Mouse (Mus musculus) thymus, postnatal 0 days (tissue): Measurements from ENCODE around the gene Trmo. TPM values are rescaled to one million over a fixed set of nuclear protein-coding genes. Genes with fewer than 3 reads are reported as not detected.

ENCODE experiments used
- DNase-seq: peaks from one replicate; pipeline ENCODE4 v3.0.0-alpha.2; 2015; ENCODE audit warnings: low spot score
- polyA plus RNA-seq: library from polyadenylated mRNA; unstranded; fragments of >200 nt; fragmentation: Nextera tagmentation; extraction: Ambion mirVana; gene quantifications from 2 replicates; pipeline ENCODE4 v1.2.1, GENCODE M21; 2015

Gene Trmo
- polyA plus RNA-seq, 1 experiment from 2014 or later: 19.9 TPM

DNA sequence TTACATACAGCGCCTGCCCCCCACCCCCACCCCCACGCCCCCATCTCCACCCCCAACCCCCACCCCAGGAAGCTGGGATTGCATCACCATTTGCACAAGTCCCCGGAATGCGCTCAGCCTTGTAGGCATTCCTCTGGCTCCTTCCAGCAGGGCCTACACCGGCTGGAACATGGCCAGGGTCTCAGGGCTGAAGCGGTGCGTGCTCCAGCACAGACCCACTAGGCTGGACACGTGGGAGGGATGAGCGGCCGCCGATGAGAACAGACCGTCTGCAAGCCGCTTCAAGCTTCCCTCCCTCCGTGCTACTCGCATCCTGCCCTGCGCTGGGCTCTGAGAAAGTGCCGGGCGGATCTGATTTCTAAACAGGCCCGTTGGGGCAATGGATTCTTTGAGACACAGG, 18.2 kb downstream of the Trmo start:
- no peak for DNase-seq

DNA sequence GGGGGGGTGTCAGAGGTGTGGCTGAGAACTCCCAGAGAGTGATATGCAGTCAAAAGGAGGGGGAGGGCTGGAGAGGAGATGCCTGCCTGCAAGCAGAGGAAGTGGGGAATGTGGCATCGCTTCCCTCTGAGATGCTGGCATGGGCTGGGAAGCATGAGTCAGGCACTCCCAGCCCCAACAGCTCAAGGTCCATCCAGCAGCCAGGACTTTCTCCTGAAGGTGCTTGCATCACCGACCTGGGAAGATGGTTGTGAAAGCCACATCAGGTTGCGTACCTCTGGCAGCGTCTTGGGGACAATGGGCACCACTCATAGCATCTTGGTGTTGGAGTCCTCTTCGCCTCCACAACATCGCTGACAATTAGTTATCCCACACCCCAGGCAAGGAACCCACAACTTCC, 18.8 kb downstream of the Trmo start:
- no peak for DNase-seq

DNA sequence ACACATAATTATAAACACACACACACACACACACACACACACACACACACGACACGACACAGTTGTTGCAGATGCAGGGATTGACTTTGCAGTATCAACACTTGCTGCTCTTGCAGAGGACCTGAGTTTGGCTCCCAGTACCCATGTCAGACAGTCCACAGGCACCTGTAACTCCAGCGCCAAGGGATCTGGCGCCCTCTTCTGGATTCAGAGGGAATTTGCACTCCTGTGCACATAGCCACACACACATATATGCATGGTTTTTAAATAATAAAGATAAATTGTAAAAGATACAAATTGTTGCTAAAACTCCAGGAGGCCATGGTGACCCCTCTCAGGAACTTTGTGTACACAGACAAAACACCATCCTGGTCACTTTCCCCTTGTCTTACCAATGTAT, 20.2 kb downstream of the Trmo start:
- DNase-seq: no peak

DNA sequence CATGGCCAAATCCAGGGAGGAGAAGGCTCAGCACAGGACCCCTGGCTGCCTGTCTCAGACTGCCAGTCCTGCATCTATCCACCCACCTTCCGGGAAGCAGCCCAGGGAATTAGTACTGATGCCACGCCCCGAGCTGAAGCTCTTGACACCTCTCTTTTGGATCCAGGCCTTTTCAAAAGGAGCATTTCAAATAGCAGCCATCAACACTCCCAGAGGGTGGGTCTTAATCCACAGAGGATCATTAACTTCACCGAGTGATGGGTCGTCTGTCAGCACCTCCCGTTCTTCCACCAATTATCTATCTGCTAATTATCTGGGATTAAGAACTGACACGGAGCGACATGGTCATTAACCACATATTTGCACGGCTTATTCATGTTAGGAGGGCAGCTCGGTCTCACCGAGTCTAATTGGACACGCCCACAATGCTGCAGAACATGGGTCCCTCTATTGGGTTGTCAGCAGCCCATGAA, 21.7 kb downstream of the Trmo start:
- DNase-seq: no peak

DNA sequence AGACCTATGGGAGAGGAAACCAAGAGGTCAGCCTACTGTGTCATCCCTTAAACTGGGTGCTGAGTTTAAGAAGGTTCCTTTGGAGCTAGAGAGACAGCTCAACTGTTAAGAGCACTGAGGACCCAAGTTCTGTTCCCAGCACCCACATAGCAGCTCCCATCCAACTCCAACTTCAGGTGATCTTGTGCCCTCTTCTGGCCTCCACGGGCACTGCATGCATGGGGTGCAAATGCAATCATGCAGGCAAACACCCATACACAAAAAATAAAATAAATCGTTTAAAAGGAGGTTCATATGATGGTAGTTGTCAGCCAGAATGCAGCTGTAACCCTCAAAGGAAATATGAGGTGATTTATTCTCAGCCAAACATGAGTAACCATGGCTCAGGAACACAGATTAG, 24.9 kb downstream of the Trmo start:
- DNase-seq: no peak

DNA sequence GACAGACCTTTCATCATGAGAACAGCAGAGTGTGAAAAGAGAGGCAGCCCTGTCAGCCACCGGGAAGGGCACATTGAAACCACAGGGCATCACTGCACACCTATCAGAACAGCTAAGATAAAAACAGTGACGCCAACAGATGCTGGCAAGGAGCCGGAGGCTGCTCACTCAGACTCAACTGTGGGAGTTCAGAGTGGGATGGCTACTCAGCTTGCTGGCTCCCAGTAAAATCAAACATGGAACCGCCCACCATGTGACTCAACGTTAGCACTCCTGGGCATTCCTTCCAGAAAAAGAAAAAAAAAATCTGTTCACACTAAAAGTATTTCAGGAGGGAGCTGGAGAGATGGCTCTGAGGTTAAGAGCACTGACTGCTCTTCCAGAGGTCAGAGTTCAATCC, 28.0 kb downstream of the Trmo start:
- DNase-seq: no peak

DNA sequence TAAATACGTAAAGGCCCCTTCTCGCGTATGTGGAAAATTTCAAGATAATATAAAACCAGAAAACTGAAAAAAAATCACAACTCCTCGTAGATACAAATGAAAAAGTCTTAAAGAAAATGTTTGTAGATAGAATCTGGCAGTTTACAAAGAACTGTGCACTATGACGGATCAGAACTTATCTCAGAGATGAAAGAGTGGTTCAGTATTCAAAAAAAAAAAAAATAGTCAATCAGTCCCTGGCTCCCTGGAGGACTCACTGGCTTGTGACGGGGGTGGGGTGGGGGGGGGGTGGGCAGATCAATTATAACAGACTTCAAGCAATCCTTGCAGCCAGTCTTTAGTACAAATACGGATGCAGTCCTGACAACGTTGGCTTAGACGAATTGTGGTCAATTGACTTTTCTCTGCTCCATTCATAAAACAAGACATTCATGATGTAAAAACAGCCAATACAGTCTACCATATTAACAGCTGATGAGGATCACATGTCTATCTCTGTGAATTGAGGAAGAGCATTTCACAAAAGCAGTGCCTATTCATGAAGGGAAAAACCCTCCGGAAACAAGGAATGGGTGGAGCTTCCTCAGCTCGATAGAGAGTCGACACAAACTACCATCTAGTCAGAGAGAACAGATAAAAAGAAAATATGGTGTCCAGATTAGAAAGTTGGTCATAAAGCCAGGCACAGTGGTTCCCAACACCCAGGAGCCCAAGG, 29.5 kb downstream of the Trmo start:
- DNase-seq: no peak

DNA sequence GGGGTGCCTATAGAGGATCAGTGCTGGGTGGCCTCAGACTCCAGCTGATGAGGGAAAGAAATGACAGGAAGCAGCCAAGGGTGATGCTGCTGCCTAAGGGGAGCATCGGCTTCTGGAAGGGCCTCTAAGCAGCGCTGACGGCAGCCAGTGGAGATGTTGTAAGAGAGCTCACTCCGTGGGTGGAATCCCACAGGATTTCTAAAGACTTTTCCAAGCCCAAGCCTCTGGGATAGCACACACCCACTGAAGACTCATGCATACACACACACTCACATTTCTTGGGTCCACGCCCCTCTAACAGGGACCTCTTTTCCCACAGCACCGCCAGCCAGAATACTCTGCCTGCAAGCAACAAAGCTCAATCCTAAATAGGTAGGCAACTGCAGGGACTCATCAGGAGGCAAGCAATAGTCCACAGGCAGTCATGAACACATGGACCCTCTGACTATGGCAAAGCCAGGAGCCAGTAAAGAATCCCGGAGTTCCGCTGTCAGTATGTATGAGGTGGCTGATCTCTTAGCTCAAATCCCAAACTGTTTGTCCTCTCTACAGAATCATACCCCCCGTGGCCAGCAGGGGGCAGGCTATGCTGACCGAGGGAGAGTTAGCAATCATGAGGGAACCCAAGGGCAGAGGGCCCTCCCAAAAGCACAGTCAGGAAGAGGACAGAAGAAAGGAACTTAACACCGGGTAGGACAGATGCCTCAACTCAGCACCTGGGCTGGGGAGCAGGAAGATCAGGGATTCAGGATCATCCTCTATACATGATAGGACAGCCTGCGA, 32.7 kb downstream of the Trmo start:
- peak; percentile 67 for DNase-seq

DNA sequence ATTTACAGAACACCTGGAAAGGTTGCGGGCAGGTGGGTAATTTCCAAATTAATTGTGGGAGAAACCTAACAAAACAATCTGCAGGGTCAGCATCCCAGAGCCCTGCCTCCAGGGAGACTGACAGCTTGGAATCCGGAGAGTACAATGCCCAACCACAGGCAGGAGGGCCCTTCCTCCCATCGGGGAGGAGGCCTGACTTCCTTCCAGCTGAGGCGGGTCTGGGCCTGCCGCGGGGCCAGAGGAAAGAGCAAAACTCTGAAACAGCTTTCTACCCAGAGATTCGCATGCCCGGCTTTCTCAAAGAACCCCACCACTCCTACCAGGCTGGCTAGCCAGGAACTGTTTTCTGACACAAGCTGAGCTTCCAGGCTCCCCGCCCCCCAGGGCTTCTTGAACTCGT, 36.2 kb downstream of the Trmo start:
- DNase-seq: no peak

DNA sequence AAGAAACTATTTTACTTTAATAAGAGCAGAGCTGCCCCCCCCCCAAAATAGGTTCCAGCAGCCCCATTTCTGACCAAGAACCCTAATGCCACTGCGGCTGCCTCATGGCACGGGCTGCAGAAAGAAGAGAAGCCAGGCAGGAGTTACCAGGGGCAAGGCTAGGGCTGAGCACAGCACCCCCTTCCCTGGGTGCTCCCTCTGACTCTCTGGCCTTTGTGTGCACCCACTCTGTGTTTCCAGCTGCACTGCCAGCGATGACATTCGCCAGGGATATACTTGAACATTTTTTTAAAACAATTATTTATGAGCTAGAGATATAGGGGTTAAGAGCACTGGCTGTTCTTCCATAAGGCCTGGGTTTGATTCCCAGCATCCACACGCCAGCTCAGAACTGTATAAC, 39.7 kb downstream of the Trmo start:
- no peak for DNase-seq

DNA sequence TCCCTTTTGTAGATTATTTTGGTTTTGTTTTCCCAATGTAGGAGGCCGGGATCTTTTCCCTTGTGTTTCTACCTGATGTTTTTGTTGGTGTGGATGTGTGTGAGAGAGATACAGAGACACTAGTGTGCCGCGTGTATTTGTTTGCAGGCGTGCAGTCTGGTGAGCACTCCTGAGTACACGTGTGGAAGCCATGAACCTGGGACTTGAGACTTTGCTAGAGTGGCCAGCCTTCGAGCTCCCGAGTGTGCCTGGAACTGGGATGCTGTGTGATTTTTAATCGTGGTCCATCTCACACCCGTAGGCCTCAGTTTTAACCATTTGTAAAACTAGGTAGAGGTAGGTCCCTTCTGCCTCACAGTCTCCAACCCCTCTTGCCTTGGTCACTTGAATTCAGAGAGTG, 40.3 kb downstream of the Trmo start:
- no peak for DNase-seq

DNA sequence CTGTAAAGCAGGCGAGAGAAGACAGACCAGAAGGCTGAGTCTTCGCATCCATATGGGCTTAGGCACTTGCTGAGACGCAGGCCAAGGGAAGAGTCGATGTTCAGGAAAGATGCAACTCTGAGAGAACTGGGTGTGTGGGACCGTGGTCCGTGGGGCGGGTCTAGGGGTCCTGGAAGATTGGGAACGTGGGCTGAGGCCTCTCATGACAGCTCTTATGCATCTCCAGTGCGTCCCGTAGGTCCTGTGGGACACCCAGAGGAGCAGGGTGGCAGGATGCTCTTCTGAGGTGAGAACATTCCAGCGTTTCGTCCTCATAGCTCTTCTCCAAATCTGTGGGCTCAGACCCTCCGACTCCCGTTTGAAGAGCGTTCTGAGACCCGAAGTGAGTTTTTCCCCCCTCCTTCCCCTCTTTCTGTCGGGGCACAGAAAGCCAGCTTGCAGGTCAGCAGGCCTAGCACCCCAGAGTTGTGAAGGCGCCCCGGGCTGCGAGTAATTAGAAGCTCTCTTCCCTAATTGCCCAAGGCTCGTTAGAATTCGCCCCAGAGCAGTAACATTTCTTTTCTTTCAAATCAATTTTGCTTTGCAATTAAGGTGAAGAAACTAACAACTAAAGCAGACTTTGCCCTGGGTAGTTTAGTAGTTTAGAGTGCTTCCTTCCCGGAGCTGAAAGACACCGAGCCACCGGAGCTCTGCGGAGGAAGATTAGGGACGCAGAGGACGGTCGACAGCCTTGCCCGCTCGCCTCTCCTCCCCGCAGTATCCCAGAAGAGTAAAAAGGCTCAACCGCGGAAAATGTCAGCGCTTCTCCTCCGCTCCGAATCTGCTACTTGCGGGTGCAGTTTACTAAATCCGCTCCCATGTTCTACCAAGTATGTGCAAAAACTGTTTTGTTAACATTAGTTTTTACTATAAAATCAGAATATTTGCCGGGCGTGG, 41.4 kb downstream of the Trmo start:
- DNase-seq: no peak

DNA sequence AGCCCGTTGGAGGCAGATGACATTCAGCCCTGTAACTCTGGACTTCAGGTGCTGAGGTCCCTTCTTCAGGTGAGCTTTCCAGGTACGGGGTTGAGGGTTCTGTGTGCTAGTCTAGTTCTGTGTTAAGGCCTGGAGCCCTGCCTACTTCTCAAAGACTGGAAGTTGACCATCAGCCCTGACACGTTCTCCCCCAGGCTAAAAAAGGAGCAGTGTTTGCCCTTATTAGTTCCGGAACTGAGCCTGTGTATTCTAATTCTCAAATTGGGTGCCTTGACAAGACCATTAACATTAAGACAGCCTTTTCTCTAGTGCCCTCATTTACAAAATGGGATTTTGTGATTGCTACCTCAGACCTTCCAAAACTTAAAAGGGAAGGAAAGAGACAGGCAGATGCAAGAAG, 42.1 kb downstream of the Trmo start:
- DNase-seq: no peak

DNA sequence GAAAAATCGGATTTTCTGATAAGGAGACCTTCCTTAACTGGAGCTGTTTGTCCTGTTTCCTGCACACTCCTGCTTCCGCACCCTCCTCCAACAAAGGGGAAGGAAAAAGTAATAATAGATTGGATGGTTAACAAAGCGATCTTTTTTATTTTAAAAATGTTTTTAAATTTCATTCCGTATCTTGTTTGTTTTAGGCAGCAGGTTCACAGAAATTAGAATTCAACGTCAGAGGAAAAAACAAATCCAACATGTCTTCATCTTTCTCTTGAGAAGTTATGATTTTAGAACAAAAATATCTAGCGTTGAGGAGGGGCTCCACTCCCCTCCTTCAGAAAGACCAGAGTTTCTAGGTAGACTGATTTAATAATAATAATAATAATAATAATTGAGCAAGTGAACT, 43.0 kb downstream of the Trmo start:
- DNase-seq: no peak

DNA sequence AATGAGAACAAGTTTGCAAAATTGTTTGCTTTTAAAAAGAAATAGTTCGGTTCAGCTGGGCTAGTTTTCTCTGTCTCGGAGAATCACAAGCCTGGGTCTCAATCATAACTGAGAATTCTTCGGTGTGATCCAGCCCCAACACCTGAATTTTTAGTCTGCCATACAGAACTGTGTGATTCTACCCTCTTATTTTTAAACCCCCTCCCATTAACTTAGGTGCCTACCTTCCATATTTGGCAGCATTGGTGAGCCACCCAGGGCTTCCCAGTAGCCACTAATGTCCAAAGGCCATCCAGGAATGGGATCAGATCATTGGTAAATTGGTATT, 43.5 kb downstream of the Trmo start:
- no peak for DNase-seq

DNA sequence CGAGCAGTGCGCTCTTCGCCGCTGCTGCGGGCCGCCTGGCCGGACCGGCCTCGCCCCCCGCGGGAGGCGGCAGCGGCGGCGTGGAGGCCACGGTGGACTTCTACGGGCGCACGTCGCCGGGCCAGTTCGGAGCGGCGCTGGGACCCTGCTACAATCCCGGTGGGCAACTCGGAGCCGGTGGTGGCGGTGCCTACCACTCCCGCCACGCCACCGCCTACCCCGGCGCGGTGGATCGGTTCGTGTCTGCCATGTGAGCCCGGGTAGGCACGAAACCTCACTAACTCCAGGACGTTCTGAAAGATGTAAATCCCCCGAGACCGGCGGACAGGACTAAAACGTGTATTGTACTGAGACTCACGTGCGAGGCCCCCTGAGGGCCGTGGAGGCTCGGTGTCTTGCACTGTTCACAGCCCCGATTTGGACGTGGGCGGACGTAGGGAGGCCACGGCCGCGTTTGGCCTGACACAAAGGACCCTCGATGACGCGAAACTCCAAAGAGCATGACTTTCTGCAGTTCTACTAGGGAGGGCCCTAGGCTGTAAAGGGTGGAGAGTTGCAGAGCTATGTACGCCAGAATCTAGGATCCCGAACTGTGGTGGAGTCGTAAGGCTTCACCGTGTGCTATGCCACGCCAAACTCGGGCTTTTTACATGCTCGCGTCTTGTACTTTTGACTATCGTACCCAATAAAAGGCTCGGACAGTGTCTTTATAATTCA, 44.0 kb downstream of the Trmo start:
- DNase-seq: no peak

DNA sequence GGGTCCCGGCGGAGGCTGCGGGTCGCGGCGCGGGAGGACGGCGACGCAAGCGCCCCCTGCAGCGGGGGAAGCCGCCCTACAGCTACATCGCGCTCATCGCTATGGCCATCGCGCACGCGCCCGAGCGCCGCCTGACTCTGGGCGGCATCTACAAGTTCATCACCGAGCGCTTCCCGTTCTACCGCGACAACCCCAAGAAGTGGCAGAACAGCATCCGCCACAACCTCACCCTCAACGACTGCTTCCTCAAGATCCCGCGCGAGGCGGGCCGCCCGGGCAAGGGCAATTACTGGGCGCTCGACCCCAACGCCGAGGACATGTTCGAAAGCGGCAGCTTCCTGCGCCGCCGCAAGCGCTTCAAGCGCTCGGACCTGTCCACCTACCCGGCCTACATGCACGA, 44.9 kb downstream of the Trmo start:
- DNase-seq: peak; percentile 42

DNA sequence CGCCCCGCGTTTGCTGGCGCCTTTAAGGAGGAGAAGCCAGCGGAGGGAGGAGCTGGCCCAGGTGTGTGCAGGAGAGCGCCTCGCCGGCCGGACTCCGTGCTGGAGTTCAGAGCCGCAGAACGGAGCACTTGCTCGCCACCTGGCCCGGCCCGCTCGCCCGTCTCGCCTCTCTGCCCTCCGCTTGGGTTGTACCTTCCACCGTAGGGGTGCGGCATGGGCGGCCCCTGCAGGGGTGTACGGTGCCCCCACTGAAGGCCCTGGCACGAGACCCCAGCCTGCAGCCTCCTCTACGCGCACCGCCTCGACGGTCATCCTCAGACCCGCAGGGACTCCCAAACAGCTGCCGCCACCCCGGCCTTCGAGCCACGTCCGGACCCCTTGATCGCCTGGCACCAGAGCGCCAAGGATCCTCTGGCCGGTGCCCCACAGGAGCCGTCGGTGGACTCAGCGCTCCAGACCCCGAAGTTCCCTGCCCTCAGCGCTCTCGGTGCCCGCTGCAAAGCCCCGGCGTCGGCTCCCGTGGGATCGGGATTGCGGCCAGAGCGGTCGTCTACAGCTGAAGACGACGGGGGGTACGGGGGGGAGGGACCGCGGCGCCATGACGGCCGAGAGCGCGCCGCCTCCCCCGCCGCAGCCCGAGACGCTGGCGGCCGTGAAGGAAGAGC, 45.5 kb downstream of the Trmo start, which contains the start of gene Foxe1:
Foxe1 (plus strand) TSS at position 14 of the 665 bp plus-strand sequence.
- DNase-seq: no peak

DNA sequence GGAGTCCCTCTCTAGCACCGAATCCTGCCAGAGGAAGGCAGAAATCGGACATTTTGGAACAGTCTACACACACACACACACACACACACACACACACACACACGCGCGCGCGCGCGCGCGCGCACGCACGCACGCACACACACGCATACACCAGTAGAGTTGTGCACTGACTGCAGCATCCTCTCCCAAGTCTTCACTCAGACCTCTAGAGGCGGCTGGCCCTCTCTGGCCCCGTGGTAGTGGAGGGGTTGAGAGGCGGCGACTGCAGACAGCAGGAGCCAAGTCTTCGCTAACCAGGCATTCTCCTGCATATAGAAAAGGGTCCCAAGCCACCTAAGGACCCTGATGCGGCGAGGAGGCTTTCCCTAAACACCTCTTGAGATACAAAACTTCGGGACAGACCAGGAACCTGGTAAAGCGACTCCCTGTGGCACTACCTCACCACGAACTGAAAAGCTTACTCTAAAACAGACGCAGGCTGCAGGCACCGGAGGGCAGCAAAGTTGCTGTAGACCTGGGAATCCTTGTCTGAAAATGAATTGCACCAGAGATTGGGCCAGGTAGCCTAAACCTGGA, 46.4 kb downstream of the Trmo start:
- peak; percentile 9 for DNase-seq
